Mouse (Mus musculus) heart, postnatal 0 days (tissue): Measurements from ENCODE around the gene Cisd2. TPM values are rescaled to one million over a fixed set of nuclear protein-coding genes. Genes with fewer than 3 reads are reported as not detected.

ENCODE experiments used
- ATAC-seq: fragments of 200-750 bp; cut with Nextera tagmentation; 2 replicates; pipeline ENCODE4 v1.8.0; 2017; ENCODE audit warnings: low read depth, moderate number of reproducible peaks, moderate library complexity; ENCODE audit not compliant: insufficient read depth
- DNase-seq: peaks from one replicate; pipeline ENCODE4 v3.0.0-alpha.2; 2016; ENCODE audit warnings: low spot score
- H3K27ac ChIP-seq: fragments of 300-500 bp; sonication (generic); 2 replicates; pipeline ENCODE4 v1.5.1; 2014; ENCODE audit warnings: low read depth, mild to moderate bottlenecking
- H3K27me3 ChIP-seq: fragments of 300-500 bp; sonication (generic); 2 replicates; pipeline ENCODE4 v1.6.1; 2014; ENCODE audit warnings: low read length, mixed read lengths; ENCODE audit not compliant: control insufficient read depth, insufficient read depth
- H3K36me3 ChIP-seq: fragments of 300-500 bp; sonication (generic); replicated peaks from 2 replicates; pipeline ENCODE4 v1.6.1; 2014; ENCODE audit warnings: low read length, mixed read lengths; ENCODE audit not compliant: control insufficient read depth, insufficient read depth
- H3K4me1 ChIP-seq: fragments of 300-500 bp; sonication (generic); 2 replicates; pipeline ENCODE4 v1.6.1; 2014; ENCODE audit warnings: antibody characterized with exemption; ENCODE audit not compliant: control insufficient read depth, insufficient read depth
- H3K4me2 ChIP-seq: fragments of 300-500 bp; sonication (generic); 2 replicates; pipeline ENCODE4 v1.6.1; 2014; ENCODE audit warnings: low read depth, mild to moderate bottlenecking, low read length, moderate library complexity
- H3K4me3 ChIP-seq: fragments of 300-500 bp; sonication (generic); 2 replicates; pipeline ENCODE4 v1.5.1; 2014; ENCODE audit warnings: low read depth, low read length
- H3K9ac ChIP-seq: fragments of 300-500 bp; sonication (generic); replicated peaks from 2 replicates; pipeline ENCODE4 v1.6.1; 2014; ENCODE audit warnings: low read depth, low read length, mixed read lengths
- H3K9me3 ChIP-seq: fragments of 300-500 bp; sonication (generic); replicated peaks from 2 replicates; pipeline ENCODE4 v1.6.1; 2016; ENCODE audit warnings: low read length; ENCODE audit not compliant: control insufficient read depth
- CTCF ChIP-seq: IDR thresholded peaks from 2 replicates; pipeline ENCODE4 v1.5.1; 2016; ENCODE audit warnings: antibody characterized with exemption, control low read depth, low read depth
- EP300 ChIP-seq: IDR thresholded peaks from 2 replicates; pipeline ENCODE4 v1.6.1; 2016; ENCODE audit warnings: antibody characterized with exemption, low read depth
- WGBS: fragments of 180-500 bp; shearing (Covaris S2); extraction: QIAGEN DNeasy Blood & Tissue Kit; methylation state at CpG from one replicate; pipeline ENCODE4 v1.1.7; 2014; 5-methylcytosine and 5-hydroxymethylcytosine counted together
- polyA plus RNA-seq: library from polyadenylated mRNA; unstranded; fragments of >200 nt; fragmentation: Nextera tagmentation; extraction: Ambion mirVana; gene quantifications from 2 replicates; pipeline ENCODE4 v1.2.1, GENCODE M21; 2015
- total RNA-seq: library from RNA; depleted of rRNA; stranded (reverse); fragments of >200 nt; gene quantifications from 2 replicates; pipeline ENCODE4 v1.2.3, GENCODE M21; 2014; ENCODE audit warnings: low replicate concordance

Gene Cisd2
- total and polyA plus RNA-seq, 2 experiments from 2014 or later: 20.8 to 48.2 TPM

GRCm38 (mm10) chr3:135397112-135397511, 26.6 kb downstream of the Cisd2 start:
- no peak overlapping the region for H3K4me2 ChIP-seq
- peaks cover 2% of the 10 kb centered on the region; the same call in 1 of the 2 replicates for H3K4me1 ChIP-seq
- H3K9ac ChIP-seq: no peak overlapping the region
- no peaks in the 10 kb centered on the region for H3K9me3 ChIP-seq
- TF ChIP-seq EP300: no peak
- TF ChIP-seq CTCF: no peak
- no peaks in the 10 kb centered on the region for H3K36me3 ChIP-seq
- ATAC-seq (no peak), DNase-seq (no peak)
- no peaks in the 10 kb centered on the region for H3K27me3 ChIP-seq
- no peak overlapping the region for H3K4me3 ChIP-seq
- H3K27ac ChIP-seq: no peak overlapping the region

GRCm38 (mm10) chr3:135396081-135396480, 27.6 kb downstream of the Cisd2 start:
- Histone ChIP-seq H3K4me2 (no peak overlapping the region), H3K9ac (no peak overlapping the region), H3K4me3 (no peak overlapping the region), H3K27ac (no peak overlapping the region), H3K9me3 (no peaks in the 10 kb centered on the region), H3K27me3 (no peaks in the 10 kb centered on the region), H3K4me1 (no peaks in the 10 kb centered on the region), H3K36me3 (no peaks in the 10 kb centered on the region)
- ATAC-seq (no peak), DNase-seq (no peak)
- WGBS: 58% methylated on average over 6 of the region's 6 CpGs
- TF ChIP-seq CTCF (no peak), EP300 (no peak)

- Histone ChIP-seq H3K4me3 (no peak overlapping the region), H3K9ac (no peak overlapping the region), H3K27ac (no peak overlapping the region), H3K9me3 (no peaks in the 10 kb centered on the region), H3K4me1 (no peaks in the 10 kb centered on the region), H3K27me3 (no peaks in the 10 kb centered on the region), H3K4me2 (no peak overlapping the region), H3K36me3 (no peaks in the 10 kb centered on the region)
- no peak for DNase-seq
- 73% methylated on average over 5 of the region's 5 CpGs for WGBS
- no peak for ATAC-seq
- TF ChIP-seq CTCF: no peak
- no peak for TF ChIP-seq EP300
These were observed 28.6 kb downstream of the Cisd2 start for GRCm38 (mm10) chr3:135395085-135395484.

GRCm38 (mm10) chr3:135393186-135393585, 30.5 kb downstream of the Cisd2 start:
- no peak overlapping the region for H3K4me3 ChIP-seq
- H3K27me3 ChIP-seq: no peaks in the 10 kb centered on the region
- no peak overlapping the region for H3K4me2 ChIP-seq
- no peaks in the 10 kb centered on the region for H3K4me1 ChIP-seq
- TF ChIP-seq CTCF: no peak
- TF ChIP-seq EP300: no peak
- no peaks in the 10 kb centered on the region for H3K9me3 ChIP-seq
- no peak overlapping the region for H3K27ac ChIP-seq
- WGBS: 31% methylated on average over 6 of the region's 6 CpGs
- DNase-seq (no peak), ATAC-seq (no peak)
- no peaks in the 10 kb centered on the region for H3K36me3 ChIP-seq
- H3K9ac ChIP-seq: no peak overlapping the region

- Histone ChIP-seq H3K4me2 (no peak overlapping the region), H3K36me3 (no peaks in the 10 kb centered on the region), H3K9ac (no peak overlapping the region), H3K4me3 (no peak overlapping the region), H3K9me3 (no peaks in the 10 kb centered on the region), H3K4me1 (no peaks in the 10 kb centered on the region), H3K27ac (no peak overlapping the region), H3K27me3 (no peaks in the 10 kb centered on the region)
- ATAC-seq (no peak), DNase-seq (no peak)
- WGBS: 87% methylated on average over 4 of the region's 4 CpGs
- TF ChIP-seq EP300 (no peak), CTCF (no peak)
These were observed 43.9 kb downstream of the Cisd2 start for GRCm38 (mm10) chr3:135379868-135380267.

DNA sequence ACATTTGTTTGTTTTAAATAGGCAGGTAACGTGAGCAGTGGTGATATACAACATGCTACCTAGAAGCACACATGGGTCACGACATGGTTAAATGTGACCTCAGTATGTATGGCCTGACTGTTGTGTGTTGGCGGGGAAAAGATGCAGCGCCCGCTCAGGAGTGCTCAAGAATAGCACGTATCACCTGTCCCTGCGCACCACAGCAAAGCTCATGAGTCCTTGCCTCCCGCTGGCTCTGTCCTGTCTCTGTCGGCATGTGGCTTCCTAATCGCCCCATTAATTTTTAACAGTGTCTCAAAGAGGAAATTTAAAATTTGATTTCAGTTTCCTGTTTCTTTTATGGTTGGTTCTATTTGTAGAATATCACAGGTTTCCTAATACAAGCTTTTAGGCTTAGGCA, 46.3 kb downstream of the Cisd2 start:
- H3K4me3 ChIP-seq: no peak overlapping the region
- TF ChIP-seq CTCF (no peak), EP300 (no peak)
- no peak overlapping the region for H3K9ac ChIP-seq
- H3K4me2 ChIP-seq: no peak overlapping the region
- H3K4me1 ChIP-seq: no peaks in the 10 kb centered on the region
- no peaks in the 10 kb centered on the region for H3K36me3 ChIP-seq
- no peaks in the 10 kb centered on the region for H3K27me3 ChIP-seq
- H3K9me3 ChIP-seq: no peaks in the 10 kb centered on the region
- ATAC-seq: no peak
- 83% methylated on average over 10 of the region's 10 CpGs for WGBS
- no peak for DNase-seq
- H3K27ac ChIP-seq: no peak overlapping the region
